Mouse (Mus musculus) liver, postnatal 0 days (tissue): ENCODE data around the gene Fam13a. TPM values are rescaled to one million over a fixed set of nuclear protein-coding genes. Genes with fewer than 3 reads are reported as not detected.

Experiments used
- ATAC-seq: fragments of 200-750 bp; cut with Nextera tagmentation; 2 replicates; pipeline ENCODE4 v1.8.0; 2017; ENCODE audit warnings: mild to moderate bottlenecking, moderate library complexity
- DNase-seq: peaks from one replicate; pipeline ENCODE4 v3.0.0-alpha.2; 2016
- H3K27ac ChIP-seq: fragments of 300-500 bp; sonication (generic); 2 replicates; pipeline ENCODE4 v1.5.1; 2014; ENCODE audit warnings: antibody characterized with exemption, moderate library complexity, mild to moderate bottlenecking, low read depth
- H3K27me3 ChIP-seq: fragments of 300-500 bp; sonication (generic); 2 replicates; pipeline ENCODE4 v1.6.1; 2014; ENCODE audit warnings: low read length, control low read depth, mixed read lengths; ENCODE audit not compliant: insufficient read depth
- H3K36me3 ChIP-seq: fragments of 300-500 bp; sonication (generic); replicated peaks from 2 replicates; pipeline ENCODE4 v1.6.1; 2014; ENCODE audit warnings: mild to moderate bottlenecking, control low read depth, low read length, moderate library complexity, mixed read lengths; ENCODE audit not compliant: insufficient read depth
- H3K4me1 ChIP-seq: fragments of 300-500 bp; sonication (generic); 2 replicates; pipeline ENCODE4 v1.6.1; 2014; ENCODE audit warnings: antibody characterized with exemption, mild to moderate bottlenecking, control low read depth; ENCODE audit not compliant: insufficient read depth
- H3K4me2 ChIP-seq: fragments of 300-500 bp; sonication (generic); 2 replicates; pipeline ENCODE4 v1.6.1; 2014; ENCODE audit warnings: low read depth, mild to moderate bottlenecking, low read length, moderate library complexity, mixed read lengths
- H3K4me3 ChIP-seq: fragments of 300-500 bp; sonication (generic); 2 replicates; pipeline ENCODE4 v1.5.1; 2014; ENCODE audit warnings: low read depth, low read length
- H3K9ac ChIP-seq: fragments of 300-500 bp; sonication (generic); replicated peaks from 2 replicates; pipeline ENCODE4 v1.6.1; 2014; ENCODE audit warnings: mild to moderate bottlenecking, moderate library complexity
- H3K9me3 ChIP-seq: fragments of 300-500 bp; sonication (generic); 2 replicates; pipeline ENCODE4 v1.6.1; 2016; ENCODE audit warnings: mild to moderate bottlenecking, control low read depth, low read length, mixed read lengths
- CTCF ChIP-seq: sonication (generic); IDR thresholded peaks from 2 replicates; pipeline ENCODE4 v1.5.1; 2016; ENCODE audit warnings: antibody characterized with exemption, low read depth
- EP300 ChIP-seq: IDR thresholded peaks from 2 replicates; pipeline ENCODE4 v1.6.1; 2016; ENCODE audit warnings: antibody characterized with exemption, low read depth, mild to moderate bottlenecking
- WGBS: fragments of 180-500 bp; shearing (Covaris S2); extraction: QIAGEN DNeasy Blood & Tissue Kit; methylation state at CpG from one replicate; pipeline ENCODE4 v1.1.7; 2014; ENCODE audit not compliant: insufficient replicate concordance; 5-methylcytosine and 5-hydroxymethylcytosine counted together
- polyA plus RNA-seq: library from polyadenylated mRNA; unstranded; fragments of >200 nt; fragmentation: Nextera tagmentation; extraction: Ambion mirVana; gene quantifications from 2 replicates; pipeline ENCODE4 v1.2.1, GENCODE M21; 2015

The Fam13a gene
- polyA plus RNA-seq, 1 experiment from 2014 or later, result 1.6 TPM

DNA sequence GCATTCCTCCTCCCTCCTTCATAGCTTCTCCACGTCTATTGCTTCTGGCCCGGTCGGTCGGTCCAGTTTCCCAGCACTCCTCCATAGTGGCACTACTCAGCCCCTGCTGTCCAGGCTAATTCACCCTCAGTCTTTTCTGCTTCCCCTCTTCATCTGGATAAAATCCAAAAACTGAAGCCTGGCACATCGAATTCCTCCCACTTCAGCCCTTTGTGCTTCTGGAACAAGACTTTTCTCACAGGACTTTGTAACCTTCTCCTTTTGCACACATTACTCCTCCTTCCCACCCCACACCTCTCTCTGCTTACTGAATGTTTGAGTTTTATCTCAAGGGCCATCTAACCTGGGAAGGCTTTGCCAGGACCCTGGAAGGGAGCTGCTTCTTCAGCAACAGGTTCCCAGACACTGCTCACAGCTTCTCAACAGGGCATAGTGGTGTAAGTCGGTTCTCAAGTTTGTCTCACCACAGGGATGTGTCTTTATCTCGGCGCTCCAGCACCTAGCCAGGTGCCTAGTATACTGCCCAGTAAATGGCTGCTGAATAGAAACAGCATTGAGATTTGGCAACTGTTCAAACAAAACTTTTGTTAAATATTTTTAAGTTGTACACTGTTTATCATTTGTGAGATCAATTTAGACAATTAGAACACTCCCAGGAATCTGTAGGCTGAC lies 10.1 kb downstream of the Fam13a start:
- TF ChIP-seq EP300, result no peak
- no peak for TF ChIP-seq CTCF
- ATAC-seq (no peak), DNase-seq (no peak)
- Histone ChIP-seq H3K4me2 (no peak overlapping the region), H3K4me1 (peaks cover 5% of the 10 kb centered on the region; the same call in 1 of the 2 replicates), H3K27ac (no peak overlapping the region), H3K4me3 (no peak overlapping the region), H3K27me3 (no peaks in the 10 kb centered on the region), H3K9ac (no peak overlapping the region), H3K9me3 (no peaks in the 10 kb centered on the region), H3K36me3 (no peaks in the 10 kb centered on the region)
- 70% methylated on average over 8 of the region's 8 CpGs for WGBS

GRCm38 (mm10) chr6:59010792-59011191 lies 13.6 kb downstream of the Fam13a start:
- peaks cover 5% of the 10 kb centered on the region; the same call in 1 of the 2 replicates for H3K4me1 ChIP-seq

GRCm38 (mm10) chr6:59004630-59005029 lies 19.7 kb downstream of the Fam13a start:
- Histone ChIP-seq H3K4me2 (no peak overlapping the region), H3K36me3 (no peaks in the 10 kb centered on the region), H3K27ac (no peak overlapping the region), H3K9ac (no peak overlapping the region), H3K4me3 (no peak overlapping the region), H3K9me3 (no peaks in the 10 kb centered on the region), H3K4me1 (peaks cover 2% of the 10 kb centered on the region; the same call in 1 of the 2 replicates), H3K27me3 (no peaks in the 10 kb centered on the region)
- TF ChIP-seq EP300, result no peak
- TF ChIP-seq CTCF, result no peak
- 83% methylated on average over 5 of the region's 5 CpGs for WGBS
- DNase-seq (no peak), ATAC-seq (no peak)

More at GRCm38 (mm10) chr6:59010792-59011191, 13.6 kb downstream of the Fam13a start:
- 79% methylated on average over 3 of the region's 3 CpGs for WGBS
- Histone ChIP-seq H3K27me3 (no peaks in the 10 kb centered on the region), H3K36me3 (no peaks in the 10 kb centered on the region), H3K4me3 (no peak overlapping the region), H3K4me2 (no peak overlapping the region), H3K27ac (no peak overlapping the region), H3K9me3 (no peaks in the 10 kb centered on the region), H3K9ac (no peak overlapping the region)
- no peak for TF ChIP-seq CTCF
- TF ChIP-seq EP300, result no peak
- no peak for DNase-seq
- no peak for ATAC-seq

DNA sequence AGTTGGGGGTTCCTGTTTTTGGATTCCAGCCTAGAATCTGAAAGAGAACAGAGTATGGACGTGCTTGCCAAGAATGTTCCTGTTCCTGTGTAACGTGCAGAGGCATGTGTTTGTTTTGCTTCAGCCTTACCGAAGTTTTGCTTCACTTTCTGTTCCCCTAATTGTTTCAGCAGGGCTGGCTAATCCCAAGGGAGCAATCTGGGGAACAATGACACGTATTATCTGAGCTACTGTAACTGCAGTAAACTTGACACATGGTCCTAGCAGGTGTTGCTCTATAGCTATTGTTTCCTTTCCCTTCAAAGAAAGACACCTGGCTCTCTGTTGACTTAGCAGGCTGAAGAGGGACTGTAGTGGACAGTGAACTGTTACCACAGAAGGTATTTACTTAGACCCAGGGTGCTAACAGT lies 25.3 kb downstream of the Fam13a start:
- Histone ChIP-seq H3K4me1 (peaks cover 7% of the 10 kb centered on the region; the same call in 1 of the 2 replicates), H3K36me3 (no peaks in the 10 kb centered on the region), H3K9ac (peak overlapping the region; percentile 18; the same call in 1 of the 2 replicates), H3K4me3 (0 out of 2 replicates have a peak overlapping the region, but pooled peaks have one; percentile 2), H3K4me2 (peak overlapping the region; percentile 51), H3K9me3 (no peaks in the 10 kb centered on the region), H3K27me3 (no peaks in the 10 kb centered on the region), H3K27ac (peak overlapping the region; percentile 76)
- ATAC-seq (peak; percentile 82), DNase-seq (no peak)
- TF ChIP-seq CTCF, result no peak
- TF ChIP-seq EP300, result no peak
- WGBS, result 14% methylated on average over 4 of the region's 4 CpGs

DNA sequence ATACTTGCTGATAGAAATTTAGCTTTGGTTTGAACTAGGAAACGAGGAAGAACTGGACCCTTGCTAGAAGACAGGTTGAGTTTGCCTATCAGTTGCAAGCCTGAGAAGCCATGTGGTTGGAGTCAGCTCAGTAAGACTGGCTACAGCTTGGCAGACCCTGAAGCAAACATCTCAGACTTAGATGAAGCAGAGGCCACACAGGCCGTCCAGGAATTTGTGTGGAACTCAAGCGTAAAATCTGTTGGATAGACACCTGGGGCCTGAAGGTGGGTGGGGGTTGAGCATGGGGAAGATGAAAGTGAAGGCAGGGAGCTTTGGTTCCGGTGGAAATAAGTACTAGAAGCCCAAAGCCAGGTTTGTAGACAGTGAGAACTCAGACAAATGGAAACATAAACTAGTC lies 25.8 kb downstream of the Fam13a start:
- peak; percentile 10; the same call in 1 of the 2 replicates for ATAC-seq

GRCm38 (mm10) chr6:58989149-58989548 lies 35.2 kb downstream of the Fam13a start:
- Histone ChIP-seq H3K4me2 (no peak overlapping the region), H3K4me3 (no peak overlapping the region), H3K9me3 (no peaks in the 10 kb centered on the region), H3K9ac (no peak overlapping the region), H3K36me3 (no peaks in the 10 kb centered on the region), H3K27ac (no peak overlapping the region), H3K27me3 (no peaks in the 10 kb centered on the region), H3K4me1 (no peaks in the 10 kb centered on the region)
- DNase-seq, result no peak
- no peak for ATAC-seq
- TF ChIP-seq EP300 (no peak), CTCF (no peak)
- WGBS, result 69% methylated on average over 3 of the region's 3 CpGs

More for the DNA sequence above, 25.8 kb downstream of the Fam13a start:
- no peaks in the 10 kb centered on the region for H3K9me3 ChIP-seq
- no peak for DNase-seq
- TF ChIP-seq CTCF (no peak), EP300 (no peak)
- WGBS, result 44% methylated on average over 4 of the region's 4 CpGs
- H3K36me3 ChIP-seq, result no peaks in the 10 kb centered on the region
- H3K27ac ChIP-seq, result peak overlapping the region; percentile 76
- 0 out of 2 replicates have a peak overlapping the region, but pooled peaks have one; percentile 2 for H3K4me3 ChIP-seq
- peaks cover 7% of the 10 kb centered on the region; the same call in 1 of the 2 replicates for H3K4me1 ChIP-seq
- H3K27me3 ChIP-seq, result no peaks in the 10 kb centered on the region
- peak overlapping the region; percentile 51 for H3K4me2 ChIP-seq
- H3K9ac ChIP-seq, result peak overlapping the region; percentile 18; the same call in 1 of the 2 replicates
